Mouse (Mus musculus) limb, embryonic 10.5 days (tissue): Measurements from ENCODE around the gene Hdac5. TPM values are rescaled to one million over a fixed set of nuclear protein-coding genes. Genes with fewer than 3 reads are reported as not detected.

ENCODE experiments used
- DNase-seq: peaks from one replicate; pipeline ENCODE4 v3.0.0-alpha.2; 2017; ENCODE audit warnings: low spot score
- H3K27ac ChIP-seq: fragments of 300-500 bp; sonication (generic); 2 replicates; pipeline ENCODE4 v1.5.1; 2016; ENCODE audit warnings: mild to moderate bottlenecking
- H3K27me3 ChIP-seq: fragments of 300-500 bp; sonication (generic); 2 replicates; pipeline ENCODE4 v1.6.1; 2016; ENCODE audit warnings: low read depth, mild to moderate bottlenecking; ENCODE audit not compliant: poor library complexity, severe bottlenecking
- H3K36me3 ChIP-seq: fragments of 300-500 bp; sonication (generic); 2 replicates; pipeline ENCODE4 v1.6.1; 2016; ENCODE audit warnings: mild to moderate bottlenecking, moderate library complexity
- H3K4me1 ChIP-seq: fragments of 300-500 bp; sonication (generic); 2 replicates; pipeline ENCODE4 v1.6.1; 2016
- H3K4me3 ChIP-seq: fragments of 300-500 bp; sonication (generic); 2 replicates; pipeline ENCODE4 v1.5.1; 2016; ENCODE audit warnings: mild to moderate bottlenecking, moderate library complexity
- H3K9me3 ChIP-seq: fragments of 300-500 bp; sonication (generic); replicated peaks from 2 replicates; pipeline ENCODE4 v1.6.1; 2016; ENCODE audit warnings: mild to moderate bottlenecking
- WGBS: fragments of 180-500 bp; shearing (Covaris S2); methylation state at CpG from one replicate; pipeline ENCODE4 v1.1.7; 2016; 5-methylcytosine and 5-hydroxymethylcytosine counted together
- microRNA-seq: library from miRNA; unstranded; fragments of <30 nt; microRNA quantifications from one replicate; pipeline ENCODE4, GENCODE M21; 2017
- polyA plus RNA-seq: library from polyadenylated mRNA; unstranded; fragments of >200 nt; fragmentation: Nextera tagmentation; extraction: Ambion mirVana; gene quantifications from 2 replicates; pipeline ENCODE4 v1.2.1, GENCODE M21; 2016

The Hdac5 gene
- polyA plus RNA-seq, 1 experiment from 2014 or later: 50.2 TPM

DNA sequence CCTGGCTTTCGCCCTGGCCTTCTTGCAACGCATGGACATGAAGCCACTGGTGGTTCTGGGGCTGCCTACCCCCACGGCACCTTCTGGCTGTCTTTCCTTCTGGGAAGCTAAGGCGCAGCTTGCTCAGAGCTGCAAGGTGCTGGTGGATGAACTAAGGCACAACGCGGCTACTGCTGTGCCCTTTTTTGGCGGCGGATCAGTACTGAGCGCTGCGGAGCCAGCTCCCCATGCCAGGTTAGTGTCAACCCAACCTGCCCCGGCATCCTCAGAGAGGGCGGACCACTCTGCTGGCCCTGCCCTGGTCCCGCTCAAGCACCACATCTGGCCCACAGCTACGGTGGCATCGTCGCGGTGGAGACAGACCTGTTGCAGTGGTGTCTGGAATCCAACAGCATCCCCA lies 83.4 kb downstream of the Hdac5 start:
- Histone ChIP-seq H3K9me3 (no peaks in the 10 kb centered on the region), H3K36me3 (no peaks in the 10 kb centered on the region), H3K27me3 (peaks cover 82% of the 10 kb centered on the region), H3K4me1 (peaks cover 30% of the 10 kb centered on the region), H3K4me3 (peak overlapping the region; percentile 48), H3K27ac (peak overlapping the region; percentile 19; the same call in 1 of the 2 replicates)
- WGBS: 10% methylated on average over 17 of the region's 17 CpGs
- peak; percentile 46 for DNase-seq

DNA sequence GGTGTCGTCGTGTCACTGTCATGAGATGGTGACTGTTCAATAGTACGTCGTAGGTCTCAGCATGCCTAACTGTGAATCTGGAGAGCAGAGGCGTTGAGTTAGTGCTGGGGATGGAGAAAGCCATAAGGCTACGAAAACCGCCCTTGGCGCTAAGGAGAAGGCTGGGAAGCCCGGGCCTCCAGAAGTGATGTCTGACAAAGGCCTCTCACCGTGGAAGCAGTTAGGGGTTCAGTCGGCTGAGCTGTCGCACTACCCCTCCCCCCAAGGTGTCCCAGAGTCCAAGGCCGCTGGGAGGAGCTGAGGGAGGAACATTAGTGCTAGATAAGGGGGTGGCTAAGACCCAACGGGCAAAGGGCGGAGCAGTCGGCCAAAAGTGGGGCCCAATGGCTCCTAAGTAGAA lies 84.0 kb downstream of the Hdac5 start:
- 3% methylated on average over 16 of the region's 16 CpGs for WGBS
- Histone ChIP-seq H3K4me1 (peaks cover 30% of the 10 kb centered on the region), H3K4me3 (peak overlapping the region; percentile 48), H3K27ac (peak overlapping the region; percentile 19; the same call in 1 of the 2 replicates), H3K9me3 (no peaks in the 10 kb centered on the region), H3K27me3 (peaks cover 82% of the 10 kb centered on the region), H3K36me3 (no peaks in the 10 kb centered on the region)
- DNase-seq: peak; percentile 50

DNA sequence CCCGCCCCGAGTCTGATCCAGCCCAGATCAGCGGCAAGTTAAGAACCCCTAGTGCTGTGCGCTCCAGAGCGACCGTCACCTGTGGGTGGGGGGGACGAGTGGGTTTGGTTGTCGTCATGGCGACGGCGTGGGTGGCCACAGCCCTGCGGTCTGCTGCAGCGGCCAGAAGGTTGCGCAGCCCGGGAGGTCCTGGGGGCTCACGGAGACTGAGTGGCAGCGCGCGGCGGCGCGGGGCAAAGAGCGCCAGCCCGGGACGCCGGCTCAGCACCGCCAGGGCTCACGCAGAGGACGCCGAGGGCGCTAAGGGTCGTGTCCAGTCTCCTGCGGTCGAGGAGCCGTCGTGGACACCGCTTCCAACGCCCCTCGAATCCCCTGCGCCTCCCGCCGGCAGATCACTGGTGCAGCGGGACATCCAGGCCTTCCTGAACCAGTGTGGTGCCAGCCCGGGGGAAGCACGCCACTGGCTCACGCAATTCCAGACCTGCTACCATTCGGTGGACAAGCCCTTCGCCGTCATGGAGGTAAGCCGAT lies 84.4 kb downstream of the Hdac5 start, which contains the start of gene Nags:
TSS of gene Nags (plus strand) at position 43 of the 531 bp plus-strand sequence.
- Histone ChIP-seq H3K4me1 (peaks cover 30% of the 10 kb centered on the region), H3K27ac (peak within 1 kb of the TSS; percentile 19), H3K4me3 (peak within 1 kb of the TSS; percentile 48), H3K36me3 (no peaks in the 10 kb centered on the region), H3K9me3 (no peaks in the 10 kb centered on the region), H3K27me3 (peaks cover 82% of the 10 kb centered on the region)
- peak; percentile 65 for DNase-seq
- 2% methylated on average over 50 of the region's 50 CpGs for WGBS

DNA sequence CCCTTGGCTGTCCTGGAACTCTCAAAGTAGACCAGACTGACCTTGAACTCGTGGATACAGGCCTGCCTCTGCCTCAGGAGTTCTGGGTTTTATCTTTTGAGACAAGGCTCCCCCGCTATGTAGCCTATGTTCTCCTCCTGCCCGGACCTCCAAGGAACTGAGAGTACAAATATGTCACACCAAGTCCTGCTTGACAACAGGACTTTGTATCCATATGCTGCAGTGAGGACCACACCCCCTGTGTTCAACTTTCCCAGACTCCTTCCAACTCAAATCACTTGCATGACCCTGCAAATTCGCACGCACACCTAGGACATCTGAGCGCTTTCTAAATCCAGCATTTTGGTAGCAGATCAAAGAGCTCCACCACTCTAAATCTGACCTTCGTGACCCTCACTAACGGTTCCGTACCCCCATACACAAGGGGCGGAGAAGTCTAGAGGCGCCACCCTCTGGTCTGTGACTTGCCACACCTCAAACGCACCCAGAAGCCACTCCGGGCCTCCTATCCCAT lies 85.0 kb downstream of the Hdac5 start:
- H3K4me3 ChIP-seq: peak overlapping the region; percentile 48
- H3K9me3 ChIP-seq: no peaks in the 10 kb centered on the region
- H3K36me3 ChIP-seq: no peaks in the 10 kb centered on the region
- H3K4me1 ChIP-seq: peaks cover 30% of the 10 kb centered on the region
- peak overlapping the region; percentile 6 for H3K27ac ChIP-seq
- WGBS: 20% methylated on average over 13 of the region's 13 CpGs
- H3K27me3 ChIP-seq: peaks cover 81% of the 10 kb centered on the region
- no peak for DNase-seq

Small RNA genes lying within 50 kb of the gene (microRNA-seq; reads per million reads assigned to microRNA genes)
- gene Mir8101: not detected

Other genes starting within 250 kb of the Hdac5 start
- not detected in 2 replicates for gene Cfap97d1, start 245.9 kb downstream of the Hdac5 start, polyA plus RNA-seq
- gene Dusp3, start 243.2 kb downstream of the Hdac5 start, polyA plus RNA-seq: 9.2 TPM in 2 replicates
- 17.7 and 18.4 TPM in 2 replicates for gene Mpp3, start 201.7 kb downstream of the Hdac5 start, polyA plus RNA-seq
- gene Cd300lg, start 188.7 kb downstream of the Hdac5 start, polyA plus RNA-seq: 0.38 and 0.45 TPM in 2 replicates
- gene Mpp2, start 141.7 kb downstream of the Hdac5 start, polyA plus RNA-seq: 11.5 and 16.6 TPM in 2 replicates
- gene Ppy, start 128.8 kb downstream of the Hdac5 start, polyA plus RNA-seq: not detected in 2 replicates
- gene Pyy, start 122.3 kb downstream of the Hdac5 start, polyA plus RNA-seq: not detected in 2 replicates
- gene Nags, start 84.7 kb downstream of the Hdac5 start, polyA plus RNA-seq: 0.09 and 0.20 TPM in 2 replicates
- gene Tmem101, start 73.8 kb downstream of the Hdac5 start, polyA plus RNA-seq: 34.0 and 39.6 TPM in 2 replicates
- 125 and 146 TPM in 2 replicates for gene Lsm12, start 44.9 kb downstream of the Hdac5 start, polyA plus RNA-seq
- gene G6pc3, start 40.5 kb downstream of the Hdac5 start, polyA plus RNA-seq: 41.4 and 41.6 TPM in 2 replicates
- 33.4 and 35.7 TPM in 2 replicates for gene BC030867, start 18.7 kb upstream of the Hdac5 start, polyA plus RNA-seq
- 0.06 and 0.08 TPM in 2 replicates for gene Asb16, start 38.6 kb upstream of the Hdac5 start, polyA plus RNA-seq
- gene Tmub2, start 54.8 kb upstream of the Hdac5 start, polyA plus RNA-seq: 37.3 and 44.0 TPM in 2 replicates
- gene Atxn7l3, start 66.5 kb upstream of the Hdac5 start, polyA plus RNA-seq: 16.6 and 20.1 TPM in 2 replicates
- 102 and 108 TPM in 2 replicates for gene Ubtf, start 89.6 kb upstream of the Hdac5 start, polyA plus RNA-seq
- 34.5 and 37.2 TPM in 2 replicates for gene Slc4a1, start 136.0 kb upstream of the Hdac5 start, polyA plus RNA-seq
- gene Rundc3a, start 163.2 kb upstream of the Hdac5 start, polyA plus RNA-seq: 1.2 and 1.3 TPM in 2 replicates
- gene Slc25a39, start 177.8 kb upstream of the Hdac5 start, polyA plus RNA-seq: 209 and 242 TPM in 2 replicates
- gene Grn, start 200.1 kb upstream of the Hdac5 start, polyA plus RNA-seq: 78.5 and 93.2 TPM in 2 replicates
- gene Fam171a2, start 217.5 kb upstream of the Hdac5 start, polyA plus RNA-seq: 3.7 and 4.2 TPM in 2 replicates
- 4.6 and 5.3 TPM in 2 replicates for gene Itga2b, start 240.0 kb upstream of the Hdac5 start, polyA plus RNA-seq